8 mouse cellular contexts compared by ENCODE assay signal in genomic region chr7:84151001-84151959, GRCm38 (mm10). TPM values are rescaled to one million over a fixed set of nuclear protein-coding genes. Genes with fewer than 3 reads are reported as not detected.
A peak's percentile ranks its signal among the peaks of the same experiment; 100 is the strongest.
DNase-seq lines count a peak whose midpoint lies in the region; ATAC-seq and TF ChIP-seq lines count a peak whose summit lies in the region.

TSS of gene Abhd17c (minus strand) at chr7:84151893.

- peak within 1 kb of the TSS; percentile 96 for H3K9ac ChIP-seq in MEL (ENCODE audit: control insufficient read depth, low read depth, low read length, poor library complexity, severe bottlenecking)
- H3K9ac ChIP-seq in forebrain, postnatal 0 days: peak within 1 kb of the TSS; percentile 96

- intact Hi-C loops in heart, postnatal 36 days (cut with DNase I): loop anchor here (2.0 to 5.0 kb wide), 3 partner anchors 16 to 259 kb away; no protein-coding TSS in a partner anchor

- peak in 1 of 2 experiments; percentile 0; a peak in 2 of 4 replicates for TF ChIP-seq POLR2A in MEL (IDR thresholded peaks at IDR 0.05; ENCODE audit: control insufficient read depth in 1 of 2, insufficient read depth in 1 of 2, low read depth in 1 of 2, low read length in 2 of 2, poor library complexity in 1 of 2)

- H3K9me3 ChIP-seq in MEL (replicated peaks; ENCODE audit: insufficient read depth, low read length): no peaks in the 10 kb centered on the region
- no peaks in the 10 kb centered on the region for H3K9me3 ChIP-seq in forebrain, postnatal 0 days (ENCODE audit: low read length)

- H3K27ac ChIP-seq in MEL (ENCODE audit: control insufficient read depth, low read depth, low read length): peak within 1 kb of the TSS; percentile 30
- peak within 1 kb of the TSS; percentile 95 for H3K27ac ChIP-seq in forebrain, postnatal 0 days (ENCODE audit: low read depth, low read length)

- no peak; a peak in 1 of 4 replicates for TF ChIP-seq EP300 in MEL (IDR thresholded peaks at IDR 0.05; ENCODE audit: low read depth in 1 of 2, low read length in 2 of 2)

- peak within 1 kb of the TSS; percentile 77 for H3K4me2 ChIP-seq in forebrain, postnatal 0 days (ENCODE audit: low read depth)

- under 1% methylated on average over 97 of the region's 109 CpGs for WGBS in forebrain, postnatal 0 days

- TF ChIP-seq RAD21 in MEL (IDR thresholded peaks at IDR 0.05; ENCODE audit: low read depth, low read length): no peak

- DNase-seq in MEL (ENCODE audit: low read depth, low spot score): peak; percentile 70
- peak; percentile 38 for DNase-seq in cerebellum, adult 11 months
- peak; percentile 74 for DNase-seq in forebrain, postnatal 0 days
- peak; percentile 47 to 60 for DNase-seq in heart, postnatal 36 days
- peak; percentile 53 to 68 for DNase-seq in layer of hippocampus, postnatal 14 days (ENCODE audit: low spot score in 2 of 2)
- peak; percentile 68 to 79 for DNase-seq in lung, postnatal 4 days
- DNase-seq in retina, postnatal 1 day: peak; percentile 64
- peak; percentile 57 for DNase-seq in urinary bladder, postnatal 14 days (ENCODE audit: low spot score)

- H3K4me3 ChIP-seq in MEL (ENCODE audit: control insufficient read depth in 1 of 2, insufficient read depth in 1 of 2, low read depth in 2 of 2, low read length in 2 of 2): peak within 1 kb of the TSS; percentile 83 to 92
- H3K4me3 ChIP-seq in forebrain, postnatal 0 days (ENCODE audit: low read depth, low read length): peak within 1 kb of the TSS; percentile 94

- peak; percentile 65 for ATAC-seq in forebrain, postnatal 0 days

- no peaks in the 10 kb centered on the region for H3K27me3 ChIP-seq in MEL (ENCODE audit: control insufficient read depth in 1 of 2, insufficient read depth in 2 of 2, low read length in 2 of 2)
- H3K27me3 ChIP-seq in forebrain, postnatal 0 days (ENCODE audit: insufficient read depth, low read length): no peaks in the 10 kb centered on the region

- H3K36me3 ChIP-seq in MEL (ENCODE audit: control insufficient read depth in 1 of 2, insufficient read depth in 2 of 2, low read length in 2 of 2): peaks cover 0 to 22% of the 10 kb centered on the region in 2 experiments; a peak in 2 of 4 replicates
- no peaks in the 10 kb centered on the region for H3K36me3 ChIP-seq in forebrain, postnatal 0 days (ENCODE audit: insufficient read depth)

- no peak for TF ChIP-seq CTCF in MEL (IDR thresholded peaks at IDR 0.05 in 2 of 3, conservative IDR thresholded peaks at IDR 0.05 in 1 of 3; ENCODE audit: control insufficient read depth in 1 of 3, insufficient read depth in 1 of 3, low read depth in 2 of 3, low read length in 3 of 3, poor library complexity in 1 of 3, severe bottlenecking in 1 of 3)
- TF ChIP-seq CTCF in forebrain, postnatal 0 days (IDR thresholded peaks at IDR 0.05; ENCODE audit: low read depth): no peak

- H3K79me2 ChIP-seq in MEL (ENCODE audit: control insufficient read depth, insufficient read depth, low read length, poor library complexity): peaks cover 51% of the 10 kb centered on the region

- H3K4me1 ChIP-seq in MEL (ENCODE audit: control insufficient read depth in 1 of 2, insufficient read depth in 2 of 2, low read length in 2 of 2): peaks cover 2 to 21% of the 10 kb centered on the region in 2 experiments; a peak in 2 of 4 replicates
- peaks cover 38% of the 10 kb centered on the region for H3K4me1 ChIP-seq in forebrain, postnatal 0 days (ENCODE audit: insufficient read depth)

TF ChIP-seq in MEL, 35 proteins besides CTCF, POLR2A, EP300 and RAD21:
- TF ChIP-seq HCFC1 (IDR thresholded peaks at IDR 0.05; ENCODE audit: low read depth, low read length): no peak
- TF ChIP-seq JUND (IDR thresholded peaks at IDR 0.05; ENCODE audit: low read depth, low read length): no peak
- TF ChIP-seq ZKSCAN1 (IDR thresholded peaks at IDR 0.05; ENCODE audit: low read depth, low read length): no peak
- 0 out of 2 replicates have a peak, but pooled peaks have one; percentile 19 for TF ChIP-seq TBP (IDR thresholded peaks at IDR 0.05; ENCODE audit: low read depth, low read length)
- TF ChIP-seq MAZ (IDR thresholded peaks at IDR 0.05; ENCODE audit: low read depth, low read length): no peak
- peak; percentile 83 for TF ChIP-seq MAX (IDR thresholded peaks at IDR 0.05; ENCODE audit: low read length)
- TF ChIP-seq USF2 (IDR thresholded peaks at IDR 0.05; ENCODE audit: borderline replicate concordance in 1 of 2, insufficient read depth in 1 of 2, low read depth in 1 of 2, low read length in 2 of 2): no peak
- TF ChIP-seq POLR2AphosphoS5 (IDR thresholded peaks at IDR 0.05; ENCODE audit: borderline replicate concordance, low read depth, low read length): no peak
- TF ChIP-seq ZC3H11A (IDR thresholded peaks at IDR 0.05; ENCODE audit: low read depth, low read length): no peak
- no peak for TF ChIP-seq MYB (IDR thresholded peaks at IDR 0.05; ENCODE audit: low read depth, low read length)
- TF ChIP-seq POLR2AphosphoS2 (IDR thresholded peaks at IDR 0.05; ENCODE audit: low read length): no peak
- TF ChIP-seq MXI1 (IDR thresholded peaks at IDR 0.05; ENCODE audit: low read depth, low read length): peak; percentile 90
- no peak for TF ChIP-seq CHD2 (IDR thresholded peaks at IDR 0.05; ENCODE audit: low read length)
- peak; percentile 47; the same call in 1 of the 2 replicates for TF ChIP-seq NELFE (IDR thresholded peaks at IDR 0.05; ENCODE audit: low read depth, low read length)
- no peak for TF ChIP-seq TCF12 (IDR thresholded peaks at IDR 0.05; ENCODE audit: low read depth, low read length)
- no peak for TF ChIP-seq TAL1 (IDR thresholded peaks at IDR 0.05; ENCODE audit: low read length)
- no peak for TF ChIP-seq ZMIZ1 (IDR thresholded peaks at IDR 0.05; ENCODE audit: low read depth, low read length)
- TF ChIP-seq E2F4 (IDR thresholded peaks at IDR 0.05; ENCODE audit: borderline replicate concordance, low read depth, low read length): no peak
- TF ChIP-seq NRF1 (IDR thresholded peaks at IDR 0.05; ENCODE audit: insufficient read depth, low read depth, low read length, poor library complexity, severe bottlenecking): no peak
- TF ChIP-seq ELF1 (IDR thresholded peaks at IDR 0.05; ENCODE audit: low read depth, low read length): no peak
- peak; percentile 68; the same call in 1 of the 2 replicates for TF ChIP-seq MYC (IDR thresholded peaks at IDR 0.05; ENCODE audit: low read depth, low read length)
- TF ChIP-seq RCOR1 (IDR thresholded peaks at IDR 0.05; ENCODE audit: low read depth, low read length): no peak
- TF ChIP-seq MEF2A (IDR thresholded peaks at IDR 0.05; ENCODE audit: extremely low read depth, insufficient replicate concordance, low read depth, low read length, poor library complexity, severe bottlenecking): no peak
- TF ChIP-seq GABPA (IDR thresholded peaks at IDR 0.05; ENCODE audit: low read depth, low read length): no peak
- TF ChIP-seq UBTF (IDR thresholded peaks at IDR 0.05; ENCODE audit: borderline replicate concordance, insufficient read depth, low read depth, low read length): no peak
- TF ChIP-seq SIN3A (IDR thresholded peaks at IDR 0.05; ENCODE audit: low read length): peak; percentile 2; the same call in 1 of the 2 replicates

RNA-seq across cellular contexts. Expression of gene Abhd17c, which starts in this region (rescaled TPM):
- total RNA-seq in MEL (2012; rRNA removed): 33.5 and 34.0 TPM in 2 replicates
- 10 to 100 TPM in 1 of 2 experiments, not detected in 1; 55.7 TPM for polyA plus RNA-seq in MEL (2012; ENCODE audit: insufficient read depth in 1 of 2, insufficient read length in 2 of 2, low read depth in 1 of 2, low replicate concordance in 2 of 2, missing spikeins in 1 of 2)
- 92.2 and 102 TPM in 2 replicates for total RNA-seq in forebrain, postnatal 0 days (2014; rRNA removed)
- 92.9 and 93.5 TPM in 2 replicates for polyA plus RNA-seq in forebrain, postnatal 0 days (2015; fragmentation: Nextera tagmentation; extraction: Ambion mirVana)
- total RNA-seq in heart, postnatal 36 days (2021): 10 to 100 TPM; 27.9 to 28.0 TPM
- 10 to 100 TPM; 61.6 to 61.9 TPM for total RNA-seq in layer of hippocampus, postnatal 14 days (2021)

Comparison
In these comparisons a context has a peak if more than half of its experiments do, and no peak if none do; other contexts are left out.
1. Peak in every context shown above with its lines: DNase-seq, ATAC-seq, H3K4me3 ChIP-seq and H3K27ac ChIP-seq.